Mouse (Mus musculus): ENCODE measurements around the gene Ttc28. TPM values are rescaled to one million over a fixed set of nuclear protein-coding genes. Genes with fewer than 3 reads are reported as not detected.
"Not testable (repeated sequence)": the region's sequence is repeated elsewhere in the genome, so short reads cannot be mapped to it uniquely, and the experiment has no call there.

The Ttc28 gene
- total RNA-seq, 2 experiments from 2014 or later = 13.5 to 15.3 TPM

- DNase-seq = no peak
- intact Hi-C loops (cut with DNase I) = loop anchor here (2.0 kb wide), 1 partner anchor 39 kb away; the partner anchor contains the start of genes Chek2 and Hscb
These were observed 1.7 kb upstream of the Ttc28 start for GRCm38 (mm10) chr5:110877666-110878505.

DNA sequence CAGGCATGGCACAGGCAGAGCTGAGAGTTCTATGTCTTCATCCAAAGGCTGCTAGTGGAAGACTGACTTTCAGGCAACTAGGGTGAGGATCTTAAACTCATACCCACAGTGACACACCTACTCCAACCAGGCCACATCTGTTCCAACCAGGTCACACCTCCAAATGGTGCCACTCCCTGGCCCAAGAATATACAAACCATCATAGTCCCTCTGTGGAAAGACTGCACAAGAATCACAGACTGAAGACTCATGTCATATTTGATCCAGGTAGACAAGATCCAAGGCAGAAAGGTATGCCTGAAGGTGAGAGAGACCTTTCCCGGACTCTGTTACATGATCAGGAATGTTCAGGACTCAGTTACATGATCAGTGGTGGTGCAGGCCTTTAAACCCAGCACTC lies 1.1 kb upstream of the Ttc28 start:
- intact Hi-C loops (cut with DNase I) = loop anchor here (2.0 kb wide), 1 partner anchor 40 kb away; the partner anchor contains the start of genes Chek2 and Hscb
- DNase-seq = not testable (repeated sequence)

- intact Hi-C loops (cut with DNase I) = loop anchor here (1.0 to 2.0 kb wide), 2 partner anchors 20 to 40 kb away; partner anchors contain the start of genes Chek2 and Hscb
- no peak for DNase-seq
These were observed 561 bp upstream of the Ttc28 start for GRCm38 (mm10) chr5:110879042-110879441.

DNA sequence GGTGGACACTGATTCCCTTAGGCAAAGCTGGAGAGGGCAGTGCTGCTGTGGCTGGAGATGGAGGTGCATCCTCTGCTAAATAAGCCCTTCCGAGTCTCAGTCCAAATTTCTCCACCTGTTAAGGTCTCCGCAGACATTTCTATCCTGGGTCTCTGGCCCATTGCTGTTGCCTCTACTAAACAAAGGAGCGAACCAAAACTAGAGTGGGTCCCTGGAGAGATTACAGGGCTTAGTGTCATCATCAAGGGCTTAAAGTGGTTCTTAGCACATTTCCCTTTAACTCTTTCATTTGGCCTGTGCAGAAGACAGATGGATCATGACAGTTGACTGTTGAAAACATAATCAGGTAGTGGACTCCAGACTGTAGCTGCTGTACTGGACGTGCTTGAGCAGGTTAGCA lies 9.0 kb downstream of the Ttc28 start:
- no peak for DNase-seq
- intact Hi-C loops (cut with DNase I) = no loop called here

- intact Hi-C loops (cut with DNase I) = no loop called here
- no peak for DNase-seq
These were observed 10.3 kb downstream of the Ttc28 start for GRCm38 (mm10) chr5:110889945-110890344.

- intact Hi-C loops (cut with DNase I) = no loop called here
- no peak for DNase-seq
These were observed 11.0 kb downstream of the Ttc28 start for GRCm38 (mm10) chr5:110890561-110890960.

GRCm38 (mm10) chr5:110897114-110897788 lies 17.6 kb downstream of the Ttc28 start:
- intact Hi-C loops (cut with DNase I) = no loop called here
- DNase-seq = no peak

DNA sequence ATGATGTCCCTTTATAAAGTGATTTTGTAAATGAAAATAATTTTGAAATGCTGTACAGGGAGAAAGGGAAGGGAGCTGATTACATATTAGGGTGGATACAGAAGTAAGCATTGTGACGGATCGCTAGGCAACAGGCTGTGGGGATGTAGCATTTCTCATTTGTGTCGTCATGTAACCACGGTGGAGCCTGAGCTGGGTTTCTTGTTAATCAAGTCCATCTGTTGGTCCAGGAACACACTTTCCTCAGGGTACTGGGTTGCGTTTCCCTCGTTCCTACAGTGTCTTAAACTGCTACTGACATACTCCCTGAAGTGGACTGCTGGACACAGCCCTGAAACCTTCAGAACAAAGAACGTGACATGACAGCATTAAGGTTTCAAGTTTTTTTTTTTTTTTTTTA lies 18.6 kb downstream of the Ttc28 start:
- no peak for DNase-seq
- intact Hi-C loops (cut with DNase I) = no loop called here

GRCm38 (mm10) chr5:110898785-110899184 lies 19.2 kb downstream of the Ttc28 start:
- intact Hi-C loops (cut with DNase I) = no loop called here
- DNase-seq = no peak

DNA sequence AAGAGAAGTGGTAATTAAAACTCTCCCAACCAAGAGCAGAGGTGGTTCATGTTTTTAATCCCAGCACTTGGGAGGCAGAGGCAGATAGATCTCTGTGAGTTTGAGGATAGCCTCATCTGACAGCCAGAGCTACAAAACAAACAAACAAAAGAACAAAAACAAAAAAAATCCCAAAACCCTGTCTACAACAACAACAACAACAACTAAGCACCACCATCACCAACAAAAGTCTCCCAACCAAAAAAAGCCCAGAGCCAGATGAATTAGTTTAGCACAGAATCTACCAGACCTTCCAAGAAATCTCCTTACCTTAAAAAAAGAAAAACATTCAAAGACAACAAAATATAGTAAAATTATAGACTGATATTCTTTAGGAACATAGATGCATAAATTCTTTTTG lies 20.7 kb downstream of the Ttc28 start:
- intact Hi-C loops (cut with DNase I) = no loop called here
- no peak for DNase-seq

GRCm38 (mm10) chr5:110906708-110907107 lies 27.1 kb downstream of the Ttc28 start:
- DNase-seq = no peak
- intact Hi-C loops (cut with DNase I) = no loop called here

GRCm38 (mm10) chr5:110908879-110909278 lies 29.3 kb downstream of the Ttc28 start:
- intact Hi-C loops (cut with DNase I) = no loop called here
- DNase-seq = no peak

GRCm38 (mm10) chr5:110909955-110910589 lies 30.5 kb downstream of the Ttc28 start:
- DNase-seq = no peak
- intact Hi-C loops (cut with DNase I) = no loop called here

GRCm38 (mm10) chr5:110914859-110915258 lies 35.3 kb downstream of the Ttc28 start:
- DNase-seq = no peak

DNA sequence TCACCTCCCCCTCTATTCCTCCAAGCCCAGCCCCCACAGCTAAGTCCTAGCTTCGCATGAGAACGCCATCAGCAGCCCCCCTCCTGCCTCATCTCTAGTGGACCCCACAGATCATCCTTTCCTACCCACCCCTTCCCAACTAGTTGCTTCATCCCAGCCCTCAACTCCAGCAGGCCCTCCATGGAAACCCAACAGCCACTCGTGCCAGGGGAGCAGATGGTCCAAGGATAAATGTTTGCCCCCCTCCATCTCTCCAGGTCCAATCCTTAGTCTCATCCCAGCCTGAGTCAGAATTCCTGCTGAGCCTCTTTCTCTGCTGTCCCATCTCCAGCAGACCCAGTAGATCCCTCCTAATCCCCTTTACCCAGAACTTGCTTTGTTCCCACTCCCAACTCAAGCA lies 36.6 kb downstream of the Ttc28 start:
- intact Hi-C loops (cut with DNase I) = no loop called here
- no peak for DNase-seq

More at GRCm38 (mm10) chr5:110914859-110915258, 35.3 kb downstream of the Ttc28 start:
- intact Hi-C loops (cut with DNase I) = no loop called here

- DNase-seq = no peak
- intact Hi-C loops (cut with DNase I) = no loop called here
These were observed 39.9 kb downstream of the Ttc28 start for GRCm38 (mm10) chr5:110919541-110919940.

DNA sequence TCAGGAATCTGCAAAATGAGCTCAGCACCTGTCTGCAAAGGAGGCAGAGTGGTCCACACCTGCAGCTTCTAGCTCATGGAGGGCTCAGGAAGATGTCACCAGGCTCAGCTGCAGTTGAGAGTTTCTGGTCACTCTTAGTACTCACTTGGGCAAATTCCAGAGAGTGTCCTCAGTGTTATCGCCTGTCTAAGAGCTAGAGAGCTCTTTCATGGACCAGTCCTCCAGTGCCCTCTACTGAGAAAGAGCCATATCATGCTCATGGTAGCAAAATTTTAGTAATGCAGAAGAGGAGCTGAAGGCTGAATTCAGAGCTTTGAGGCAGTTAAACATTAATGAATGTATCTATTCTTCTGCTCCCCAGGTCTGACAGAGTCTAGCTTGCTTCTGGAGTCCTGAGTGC lies 43.7 kb downstream of the Ttc28 start:
- intact Hi-C loops (cut with DNase I) = loop anchor here (1.0 to 5.0 kb wide), 3 partner anchors 87 to 334 kb away; no protein-coding TSS in a partner anchor
- DNase-seq = peak; percentile 17 to 28

DNA sequence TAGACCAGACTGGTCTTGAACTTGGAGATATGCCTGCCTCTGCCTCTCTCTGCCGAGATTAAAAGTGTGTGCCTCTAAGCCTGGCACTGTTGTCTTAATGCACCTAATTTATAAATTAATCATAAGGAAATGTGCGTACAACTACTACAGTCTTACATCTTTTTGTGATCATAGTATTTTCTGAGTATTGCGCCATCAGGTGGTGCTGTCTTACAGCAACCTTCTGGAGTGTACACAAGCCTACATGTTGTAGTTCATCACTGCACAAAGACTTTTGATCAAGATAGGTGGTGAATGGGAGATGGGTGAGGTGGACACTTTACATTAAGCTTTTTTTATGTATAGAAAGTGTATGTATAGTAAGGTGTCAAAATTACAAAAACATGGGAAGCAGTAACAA lies 45.0 kb downstream of the Ttc28 start:
- intact Hi-C loops (cut with DNase I) = loop anchor here (5.0 kb wide), 3 partner anchors 137 to 343 kb away; no protein-coding TSS in a partner anchor
- no peak for DNase-seq

GRCm38 (mm10) chr5:110925804-110926203 lies 46.2 kb downstream of the Ttc28 start:
- DNase-seq = no peak
- intact Hi-C loops (cut with DNase I) = loop anchor here (5.0 kb wide), 1 partner anchor 341 kb away; no protein-coding TSS in a partner anchor

GRCm38 (mm10) chr5:110928289-110928688 lies 48.7 kb downstream of the Ttc28 start:
- peak in 1 of 2 experiments; percentile 23 for DNase-seq

GRCm38 (mm10) chr5:110929306-110929705 lies 49.7 kb downstream of the Ttc28 start:
- intact Hi-C loops (cut with DNase I) = loop anchor here (5.0 kb wide), 1 partner anchor 338 kb away; no protein-coding TSS in a partner anchor
- no peak for DNase-seq

More at GRCm38 (mm10) chr5:110928289-110928688, 48.7 kb downstream of the Ttc28 start:
- intact Hi-C loops (cut with DNase I) = loop anchor here (5.0 kb wide), 1 partner anchor 339 kb away; no protein-coding TSS in a partner anchor

All from heart, postnatal 36 days (tissue).